Mouse (Mus musculus) ES-Bruce4 (cell line): ENCODE results near the gene Dock9.

Experiments
- CTCF ChIP-seq: IDR thresholded peaks from one replicate; pipeline ENCODE4 v1.8.1; 2011; ENCODE audit warnings: low read depth, low read length
- EP300 ChIP-seq: IDR thresholded peaks from 2 replicates; pipeline ENCODE4 v1.6.1; 2011; ENCODE audit warnings: low read depth, low read length; ENCODE audit not compliant: insufficient read depth
- POLR2A ChIP-seq: IDR thresholded peaks from one replicate; pipeline ENCODE4 v1.8.1; 2011; ENCODE audit warnings: low read length; ENCODE audit not compliant: insufficient read depth

GRCm38 (mm10) chr14:121597073-121597472 lies 200.6 kb downstream of the Dock9 start:
- TF ChIP-seq CTCF (no peak), POLR2A (no peak), EP300 (no peak)
